Mouse (Mus musculus) layer of hippocampus, postnatal 36 days (tissue): Measurements from ENCODE around the gene Smco2. TPM values are rescaled to one million over a fixed set of nuclear protein-coding genes. Genes with fewer than 3 reads are reported as not detected.
"Not testable (repeated sequence)": the region's sequence is repeated elsewhere in the genome, so short reads cannot be mapped to it uniquely, and the experiment has no call there.

ENCODE experiments used
- DNase-seq, 2 experiments: peaks; one replicate each; pipeline ENCODE4 v3.0.0; 2022
- total RNA-seq, 2 experiments: library from RNA; stranded (reverse); gene quantifications; 2 replicates each; pipeline ENCODE4 v1.2.3; 2021

Smco2 gene
- total RNA-seq, 2 experiments from 2014 or later: not detected

DNA sequence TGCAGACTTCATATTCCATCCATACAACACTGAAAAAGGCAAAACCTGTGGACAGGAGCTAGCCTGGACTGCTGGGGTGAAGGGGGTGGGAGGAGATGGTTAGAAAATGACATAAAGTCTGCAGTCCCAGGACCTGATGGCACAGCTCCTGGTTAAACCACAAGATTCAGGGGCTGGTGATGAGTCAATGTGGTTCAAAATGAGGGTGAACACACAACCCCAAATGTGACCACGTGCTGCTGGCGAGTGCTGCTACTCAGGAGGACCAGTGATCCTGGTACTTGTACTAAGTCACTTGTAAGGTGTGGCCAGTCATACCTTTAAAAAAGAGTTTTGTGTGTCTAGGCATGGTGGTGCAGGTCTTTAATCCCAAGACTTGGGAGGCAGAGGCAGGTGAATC, 13.2 kb downstream of the Smco2 start:
- DNase-seq: no peak

DNA sequence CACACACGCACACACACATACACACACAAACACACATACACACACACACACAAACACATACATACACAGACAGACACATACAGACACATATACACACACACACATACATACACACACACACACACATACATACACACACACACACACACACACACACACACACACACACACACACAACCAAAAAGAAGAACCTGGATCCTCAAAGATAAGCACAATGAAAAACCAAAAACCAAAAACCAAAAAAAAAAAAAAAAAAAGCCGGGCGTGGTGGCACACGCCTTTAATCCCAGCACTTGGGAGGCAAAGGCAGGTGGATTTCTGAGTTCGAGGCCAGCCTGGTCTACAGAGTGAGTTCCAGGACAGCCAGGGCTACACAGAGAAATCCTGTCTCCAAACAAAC, 14.5 kb downstream of the Smco2 start:
- DNase-seq: not testable (repeated sequence)

DNA sequence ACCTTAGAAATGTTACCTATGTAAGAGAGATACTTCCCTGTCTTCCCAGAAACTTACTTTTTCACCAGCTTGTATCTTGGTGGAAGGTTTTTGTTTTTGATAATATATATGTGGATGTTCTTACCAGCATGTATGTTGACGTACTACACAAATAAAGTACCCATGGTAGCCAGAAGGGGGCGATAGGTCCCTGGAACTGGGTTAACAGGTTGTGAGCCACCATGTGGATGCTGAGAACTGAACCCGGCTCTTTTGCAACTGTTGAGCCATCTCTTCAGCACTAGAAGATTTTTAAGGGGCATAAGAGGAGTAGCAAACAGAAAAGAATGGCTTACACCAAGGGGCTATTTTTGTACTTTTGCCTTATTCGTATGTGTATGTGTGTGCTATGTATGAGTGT, 15.8 kb downstream of the Smco2 start:
- DNase-seq: no peak

DNA sequence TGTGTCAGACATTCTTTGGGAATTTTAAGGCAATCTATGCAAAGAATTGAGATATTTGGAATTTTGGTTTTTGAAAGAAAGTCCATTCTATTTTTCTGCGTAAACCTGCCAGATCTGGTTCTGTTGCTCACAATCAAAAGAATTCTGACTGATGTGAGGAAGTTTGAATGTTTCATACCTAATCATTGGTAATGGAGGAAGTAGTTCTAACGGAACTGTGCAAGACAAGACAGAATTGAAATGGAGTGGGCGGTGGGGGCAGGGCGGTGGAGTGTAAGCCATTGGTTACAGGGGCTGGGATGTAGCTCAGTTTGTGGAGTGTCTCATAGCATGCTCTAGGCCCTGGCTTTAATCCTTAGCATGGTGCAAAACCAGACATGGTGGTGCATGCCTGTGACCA, 22.1 kb downstream of the Smco2 start:
- DNase-seq: no peak

DNA sequence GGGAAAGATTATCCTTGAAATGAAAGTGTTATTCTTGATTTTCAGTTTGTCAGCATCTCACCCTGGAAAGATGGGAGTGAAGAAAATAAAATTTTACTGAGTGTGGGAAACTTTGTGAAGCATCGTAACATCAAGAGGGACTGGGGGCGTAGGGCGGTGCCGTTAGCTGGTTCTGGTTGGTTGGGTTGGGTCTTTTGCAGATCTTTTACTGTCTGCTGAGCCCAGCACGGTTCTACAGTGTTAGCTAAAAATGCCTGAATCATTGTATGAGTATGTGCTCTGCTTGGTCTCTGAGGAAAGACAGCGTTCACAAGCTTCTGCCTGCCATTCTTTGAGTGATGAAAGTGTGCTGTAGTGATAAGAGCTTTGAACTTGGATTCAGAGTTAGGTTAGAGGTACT, 24.5 kb downstream of the Smco2 start:
- no peak for DNase-seq

DNA sequence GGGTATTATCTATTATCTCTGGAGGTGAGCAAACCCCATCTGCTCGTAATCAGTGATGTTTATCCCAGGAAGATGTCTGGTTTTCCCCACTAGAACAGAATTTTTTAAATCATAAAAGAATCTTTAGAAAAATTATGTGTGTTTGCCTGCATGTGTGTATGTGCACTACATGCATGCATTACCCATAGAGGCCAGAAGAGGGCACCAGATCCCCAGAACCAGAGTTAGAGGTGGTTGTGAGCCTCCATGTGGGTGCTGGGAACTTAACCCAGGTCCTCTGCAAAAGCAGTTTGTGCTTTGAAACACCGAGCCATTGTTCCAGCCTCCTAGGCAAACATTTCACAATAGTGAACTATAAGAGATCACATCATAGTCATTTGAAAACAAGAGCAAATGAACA, 26.9 kb downstream of the Smco2 start:
- DNase-seq: no peak

DNA sequence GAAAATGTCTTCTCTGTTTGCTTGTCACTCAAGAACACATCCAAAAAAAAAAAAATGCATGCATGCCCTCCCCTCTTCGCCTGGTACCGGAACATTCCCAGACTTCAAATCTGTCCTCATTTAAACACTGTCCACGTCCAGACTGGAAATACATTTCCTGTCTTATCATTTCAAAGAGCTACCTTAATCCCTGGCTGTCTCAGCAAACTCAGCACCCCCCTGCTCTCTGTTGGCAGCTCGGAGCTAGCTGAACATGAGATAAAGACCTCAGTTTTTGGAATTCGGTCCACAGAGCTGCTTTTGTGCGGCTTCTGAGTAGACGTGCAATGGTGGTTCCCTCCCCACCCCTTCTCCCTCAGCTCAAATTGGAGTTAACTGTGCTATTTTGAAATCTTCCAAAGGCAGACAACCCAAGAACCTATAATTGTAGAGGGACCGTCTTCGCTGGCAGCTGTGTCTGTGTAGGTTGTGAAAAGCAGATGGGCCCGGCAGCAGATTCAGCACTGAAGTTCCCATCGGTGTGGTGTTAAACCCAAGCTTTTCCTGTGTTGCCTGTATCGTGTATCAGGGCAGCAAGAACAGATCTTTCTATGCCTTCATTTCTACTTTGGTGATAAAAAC, 27.6 kb downstream of the Smco2 start:
- peak; percentile 16 to 31 for DNase-seq

DNA sequence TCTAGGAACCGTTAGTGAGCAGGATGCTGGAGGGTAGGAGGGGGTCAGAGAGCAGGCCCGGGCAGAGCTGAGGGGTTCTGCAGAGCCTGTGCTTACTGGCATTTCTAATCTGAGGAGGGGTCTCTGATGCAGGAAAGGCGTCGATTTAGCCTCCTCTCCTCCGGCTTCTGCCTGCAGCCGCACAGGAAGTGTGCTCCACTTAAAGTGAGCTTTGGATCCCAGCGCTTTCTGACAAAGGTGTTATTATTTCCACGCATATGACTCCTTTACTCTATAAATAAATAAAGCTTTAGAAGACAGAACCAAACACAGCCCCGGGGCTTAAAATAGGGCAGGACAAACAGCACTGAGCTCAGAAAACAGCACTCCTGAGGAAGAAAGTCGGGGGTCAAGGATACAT, 29.0 kb downstream of the Smco2 start:
- no peak for DNase-seq

DNA sequence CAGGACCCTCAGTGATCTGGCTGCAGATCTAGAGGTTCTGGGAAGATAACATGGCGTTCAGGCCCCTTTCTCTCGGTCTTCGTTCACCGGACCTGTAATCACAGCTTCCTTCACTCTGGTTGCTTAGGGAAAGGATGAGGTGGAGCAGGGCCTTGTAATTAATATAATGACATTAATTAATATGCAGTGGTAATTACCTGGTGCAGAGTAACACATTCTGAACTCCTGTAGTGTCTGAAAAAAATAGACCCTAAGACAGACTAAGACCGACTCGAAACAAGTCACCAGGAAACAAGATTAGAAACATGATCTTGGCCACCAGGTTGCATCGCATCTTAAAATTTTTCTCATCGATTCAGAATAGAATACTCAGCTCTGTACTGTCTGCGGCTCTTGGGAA, 30.0 kb downstream of the Smco2 start:
- no peak for DNase-seq

DNA sequence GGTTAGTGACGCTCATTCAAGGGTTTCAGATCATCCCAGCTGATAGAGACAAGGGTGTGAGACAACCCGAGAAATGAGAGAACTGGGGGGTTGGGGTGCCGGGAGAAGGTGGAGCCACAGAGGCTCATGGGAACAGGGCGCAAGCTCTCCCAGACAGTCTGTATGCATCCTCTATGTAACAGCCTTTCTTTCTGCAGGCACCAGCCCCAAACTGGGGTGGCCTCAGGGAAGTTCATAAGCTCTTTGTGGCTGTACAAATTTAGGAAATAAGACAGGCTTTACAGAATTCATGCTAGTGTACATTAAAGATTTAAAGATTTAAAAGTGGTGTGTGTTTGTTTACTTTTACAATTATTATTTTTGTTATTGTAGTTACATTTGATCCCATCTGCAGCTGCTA, 30.4 kb downstream of the Smco2 start:
- no peak for DNase-seq

DNA sequence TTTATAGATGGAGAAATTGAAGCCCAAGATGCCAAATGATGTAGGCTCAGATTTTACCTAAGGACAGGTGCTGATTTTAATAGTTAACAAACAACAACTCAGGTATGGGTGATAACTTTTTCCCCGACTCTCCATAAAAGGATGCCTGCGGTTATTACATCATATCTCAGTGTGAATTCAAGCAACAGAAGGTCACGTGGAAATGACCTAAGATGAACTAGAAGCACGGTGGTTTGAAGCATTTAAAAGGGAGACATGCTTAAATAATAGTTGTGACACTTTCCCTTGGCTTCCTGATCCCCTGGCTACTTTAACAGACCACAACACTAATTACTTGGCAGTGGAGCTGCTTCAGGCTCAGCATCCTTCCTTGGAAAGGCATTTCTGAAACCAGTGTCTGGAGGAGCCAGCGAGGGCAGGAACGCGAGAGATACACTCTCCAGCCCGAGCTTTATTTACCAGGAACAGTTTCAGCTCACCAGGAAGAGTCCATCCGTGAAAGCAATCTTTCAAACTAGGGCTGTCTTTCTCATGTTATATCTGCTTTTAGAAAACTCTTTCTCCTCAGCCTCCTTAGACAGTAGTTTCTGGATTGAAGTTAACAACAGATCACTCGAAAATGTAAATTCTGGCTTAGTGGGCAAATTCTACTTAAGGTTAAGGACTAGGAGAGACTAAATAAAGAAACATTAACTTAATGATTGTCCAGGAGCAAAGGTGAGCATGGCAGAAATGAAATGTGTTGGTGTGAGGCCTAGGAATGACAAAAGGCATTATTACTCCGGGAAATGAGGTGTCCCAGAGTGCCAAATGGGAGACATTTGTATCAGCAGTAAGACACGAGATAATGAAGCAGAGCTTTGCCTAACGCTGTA, 32.2 kb downstream of the Smco2 start:
- DNase-seq: no peak

DNA sequence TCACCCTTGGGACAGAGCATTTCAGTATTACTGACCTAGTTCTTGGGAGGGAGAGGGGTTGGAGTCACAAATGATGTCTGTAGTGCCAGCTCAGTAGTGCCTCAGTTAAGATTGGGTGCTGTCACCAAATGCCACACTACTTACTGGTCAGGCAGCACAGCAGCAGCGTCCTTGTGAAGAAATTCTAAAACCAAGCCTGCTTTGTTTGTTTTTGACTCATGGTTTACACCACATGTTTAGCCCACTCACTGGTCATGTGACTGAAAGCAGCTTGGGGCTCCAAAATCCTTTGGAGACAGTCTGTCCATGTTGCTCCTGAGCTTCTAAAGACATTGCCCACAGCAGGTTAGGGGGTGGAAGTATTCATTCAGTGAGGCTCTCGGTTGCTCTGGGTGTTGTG, 33.5 kb downstream of the Smco2 start:
- peak; percentile 9 to 14 for DNase-seq

DNA sequence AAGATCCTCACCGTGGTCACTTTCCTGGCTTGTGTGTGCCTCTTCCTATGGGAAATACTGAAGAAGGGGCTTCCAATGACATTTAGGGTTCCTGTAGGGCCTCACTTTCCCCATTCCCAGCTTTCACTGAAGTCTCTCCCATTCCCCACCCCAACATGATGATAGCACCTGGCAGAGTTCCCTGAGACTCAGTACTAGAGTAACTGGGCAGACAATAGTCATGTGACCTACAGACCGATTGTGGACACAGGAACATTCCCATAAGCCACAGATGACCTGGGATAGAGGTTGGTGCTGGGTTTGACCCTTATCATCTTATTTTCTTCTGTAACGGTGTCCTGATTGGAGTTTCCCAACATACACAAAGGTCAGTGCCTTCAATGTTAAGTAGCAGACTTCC, 34.3 kb downstream of the Smco2 start:
- DNase-seq: no peak

DNA sequence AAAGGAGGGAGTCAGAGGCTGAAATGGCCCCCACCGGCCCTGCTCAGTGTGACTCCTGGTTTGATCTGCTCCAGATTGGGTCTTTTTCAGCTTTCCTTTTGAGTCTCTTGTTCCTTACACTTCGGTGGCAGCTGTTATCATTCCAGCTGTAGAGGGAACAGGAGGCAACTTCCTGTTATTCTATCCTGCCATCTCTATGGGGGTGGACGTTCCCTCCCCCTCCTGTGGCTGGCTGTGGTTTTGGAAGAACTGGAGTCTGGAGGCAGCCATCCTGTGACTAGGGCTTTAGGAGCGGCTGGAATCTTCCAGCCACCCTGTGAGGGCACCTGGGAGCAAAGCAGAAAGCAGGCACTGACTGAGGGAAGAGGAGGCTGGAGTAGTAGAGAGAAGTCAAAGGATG, 34.9 kb downstream of the Smco2 start:
- DNase-seq: no peak

DNA sequence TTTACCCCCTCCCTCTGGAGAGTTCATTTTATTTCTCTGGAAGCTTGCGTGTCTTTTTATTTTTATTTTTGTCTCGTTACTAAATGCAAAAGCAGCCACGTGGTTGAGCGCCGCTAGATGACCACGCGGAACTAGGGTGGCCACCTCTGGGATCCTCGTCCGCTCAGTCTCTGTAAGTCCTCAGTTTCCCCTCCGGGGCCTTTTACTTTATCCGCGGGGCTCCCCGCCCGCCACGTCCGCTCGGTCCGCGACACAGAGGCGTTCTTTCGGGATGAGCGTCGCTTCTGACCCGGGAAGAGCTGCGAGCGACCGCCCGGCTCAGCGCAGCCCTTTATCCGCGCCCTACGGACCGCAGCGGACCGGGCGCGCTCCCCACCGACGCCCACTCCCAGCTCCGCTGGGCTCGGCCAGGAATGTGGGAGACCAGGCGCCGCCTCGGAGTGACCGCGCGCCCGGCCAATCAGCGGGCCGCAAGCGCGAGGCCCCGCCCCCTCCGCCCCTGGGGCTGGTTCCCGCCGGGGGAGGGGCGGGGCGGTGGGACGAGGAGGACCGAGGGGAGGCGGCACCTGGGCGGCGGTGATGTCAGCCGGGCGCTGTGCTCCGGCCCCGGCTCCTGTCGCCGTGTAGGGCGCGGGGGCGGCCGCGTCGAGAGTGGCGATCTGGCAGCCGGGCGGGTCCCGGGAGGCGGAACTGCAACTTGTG, 38.2 kb downstream of the Smco2 start, which contains the start of gene Ppfibp1:
Ppfibp1 (plus strand) TSS at position 530 of the 702 bp plus-strand sequence.
- peak; percentile 94 for DNase-seq

DNA sequence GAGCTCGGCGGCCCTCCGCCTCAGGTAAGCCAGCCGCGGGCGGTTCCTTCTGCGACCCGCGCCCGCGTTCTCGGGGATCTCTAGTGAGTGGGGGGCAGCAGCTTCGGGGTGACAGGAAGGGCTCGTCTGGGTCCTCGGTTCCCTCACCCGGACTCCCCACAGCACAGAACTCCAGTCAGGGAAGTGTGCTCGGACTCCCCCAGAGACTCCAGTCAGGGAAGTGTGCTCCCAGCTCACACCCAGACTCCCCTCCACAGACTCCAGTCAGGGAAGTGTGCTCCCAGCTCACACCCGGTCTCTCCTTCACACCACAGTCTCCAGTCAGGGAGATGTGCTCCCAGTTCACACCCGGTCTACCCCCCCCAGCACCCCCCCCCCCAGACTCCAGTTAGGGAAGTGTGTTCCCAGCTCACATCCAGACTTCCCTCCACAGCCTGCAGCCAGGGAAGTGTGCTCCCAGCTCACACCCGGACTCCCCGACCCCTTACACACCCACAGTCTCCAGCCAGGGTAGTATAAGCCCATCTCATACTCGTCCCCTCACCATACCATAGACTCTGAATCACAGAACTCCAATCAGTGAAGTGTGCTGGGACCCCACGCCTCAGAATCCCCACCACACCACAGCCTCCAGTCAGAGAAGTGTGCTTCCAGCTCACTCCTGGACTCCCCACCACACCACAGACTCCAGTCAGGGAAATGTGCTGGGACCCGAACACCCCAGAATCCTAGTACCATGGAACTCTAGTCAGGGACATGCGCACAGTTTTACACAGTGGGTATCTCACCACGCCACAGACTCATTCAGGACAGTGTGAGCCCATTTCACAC, 39.0 kb downstream of the Smco2 start:
- DNase-seq: no peak

DNA sequence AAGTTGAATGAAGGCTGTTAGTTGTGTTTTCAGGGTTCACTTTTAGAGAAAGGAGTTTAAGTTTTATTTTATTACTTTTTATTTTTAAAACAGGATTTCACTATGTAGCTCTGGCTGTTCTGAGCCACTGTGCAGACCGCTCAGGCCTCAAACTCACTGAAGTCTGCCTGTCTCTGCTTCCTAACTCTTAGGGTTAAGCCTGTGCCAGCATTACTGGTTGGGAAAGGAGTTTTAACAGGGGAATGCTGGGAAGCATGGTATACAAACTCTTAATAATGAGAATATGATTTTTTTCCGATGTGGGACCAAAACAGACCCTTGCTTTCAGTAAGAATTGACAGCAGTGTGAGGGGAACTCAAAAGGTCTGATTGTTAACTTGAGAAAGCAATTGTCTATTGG, 40.3 kb downstream of the Smco2 start:
- DNase-seq: no peak

DNA sequence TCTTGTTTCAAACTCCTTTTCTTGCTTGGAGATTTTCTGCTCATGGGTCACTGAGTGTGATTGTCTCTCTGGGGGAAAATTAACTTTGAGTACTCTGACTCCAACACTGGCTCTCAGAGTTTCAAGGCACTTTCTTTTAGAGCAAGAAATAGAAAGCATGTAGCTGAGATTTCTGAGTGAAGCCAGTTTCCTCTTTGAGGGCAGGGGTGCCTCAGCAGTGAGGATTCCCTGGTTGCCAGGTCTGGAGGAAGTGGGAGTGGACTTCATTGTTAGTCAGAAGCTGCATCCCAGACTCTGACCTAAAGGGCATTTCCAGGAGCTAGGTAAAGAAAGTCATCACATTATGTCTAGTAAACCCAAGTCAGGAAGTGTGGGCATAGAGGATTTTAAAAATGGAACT, 40.7 kb downstream of the Smco2 start:
- no peak for DNase-seq

DNA sequence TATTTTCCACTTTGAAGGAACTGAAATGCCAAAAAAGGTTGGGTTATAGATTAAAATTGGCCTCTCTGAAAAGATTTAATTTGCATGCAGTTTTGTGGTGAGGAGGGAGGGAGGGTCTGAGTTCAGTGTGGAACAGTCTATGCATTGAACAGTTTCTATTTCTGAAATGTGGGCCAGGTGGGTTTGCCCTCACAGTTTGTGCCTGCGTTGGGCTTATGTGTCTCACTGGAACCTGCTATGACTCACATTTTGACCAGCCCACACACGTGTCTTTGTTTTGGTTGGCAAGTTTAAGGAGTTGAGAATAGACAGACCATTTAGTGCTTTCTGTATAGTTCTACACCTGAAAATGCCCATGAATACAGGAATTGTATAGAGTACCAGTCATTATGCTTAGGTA, 44.0 kb downstream of the Smco2 start:
- no peak for DNase-seq

DNA sequence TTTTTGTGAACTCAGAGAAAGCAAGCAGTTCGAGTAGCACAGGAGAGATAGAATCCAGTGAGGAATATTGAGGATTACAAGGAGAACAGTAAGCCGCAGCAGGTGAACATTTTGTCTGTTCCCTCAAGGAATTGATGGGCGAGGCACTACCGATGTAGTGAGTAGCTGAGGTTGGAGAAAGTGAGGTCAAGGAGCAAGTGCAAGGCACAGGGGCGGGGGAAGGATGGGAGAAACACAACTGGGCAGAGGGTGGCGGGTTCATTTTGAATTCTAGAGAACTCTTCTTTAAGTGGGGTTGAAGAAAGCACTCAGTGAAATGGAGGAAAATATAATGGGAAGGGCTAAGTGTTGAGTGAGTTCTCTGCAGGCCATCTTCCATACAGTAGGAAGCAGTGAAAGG, 48.8 kb downstream of the Smco2 start:
- DNase-seq: no peak

DNA sequence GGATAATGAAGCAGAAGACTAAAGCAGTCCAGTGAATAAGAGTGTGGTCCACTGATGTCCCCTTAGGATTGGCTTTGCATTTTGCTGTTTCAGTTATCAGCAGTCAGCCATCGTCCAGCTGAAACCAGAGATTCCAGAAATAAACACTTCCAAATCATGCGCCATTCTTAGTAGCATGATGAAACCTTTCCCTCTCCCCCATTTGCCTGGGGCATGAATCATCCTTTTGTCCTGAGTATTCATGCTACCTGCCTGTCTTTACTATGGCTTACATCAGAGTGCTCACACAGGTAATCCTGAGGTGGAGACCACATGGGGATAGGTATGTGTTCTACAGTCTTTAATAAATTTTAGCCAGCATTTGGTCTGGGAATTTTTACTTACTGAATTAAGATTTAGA, 49.7 kb downstream of the Smco2 start:
- no peak for DNase-seq

DNA sequence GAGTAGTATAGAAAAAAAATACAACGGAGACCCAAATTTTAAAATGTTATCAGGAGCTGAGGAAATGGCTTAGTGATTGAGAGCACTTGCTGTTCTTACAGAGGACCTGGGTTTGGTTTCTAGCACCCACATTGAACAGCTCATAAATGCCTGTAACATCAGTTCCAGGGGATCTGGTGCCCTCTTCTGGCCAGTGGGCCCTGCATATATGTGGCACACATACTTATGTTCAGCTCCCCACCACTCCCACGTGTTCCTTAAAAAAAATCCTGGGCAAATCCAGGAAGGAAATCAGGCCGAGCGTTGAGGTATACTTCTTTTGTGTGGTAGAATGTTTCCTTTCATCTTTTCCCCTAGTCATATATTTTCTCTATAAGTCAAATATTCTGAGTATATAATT, 52.0 kb downstream of the Smco2 start:
- no peak for DNase-seq

DNA sequence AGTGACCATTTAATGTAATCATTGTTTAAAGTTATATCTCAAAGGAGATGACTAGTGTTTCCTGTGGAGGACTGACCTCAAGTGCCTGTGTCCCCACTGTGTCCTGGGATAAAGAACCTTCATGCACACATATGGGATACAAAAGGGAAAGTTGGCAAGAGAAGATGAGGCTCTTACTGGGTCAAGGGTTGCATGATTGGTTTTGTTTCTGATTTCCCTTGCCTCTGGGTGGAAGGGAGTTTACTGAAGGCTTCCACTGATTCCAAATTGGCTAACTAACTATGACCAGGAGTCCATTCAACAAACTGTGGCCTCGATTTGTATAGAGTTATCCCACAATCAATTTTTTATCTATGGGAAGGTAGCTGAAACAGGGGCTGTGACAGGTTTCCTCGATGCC, 53.7 kb downstream of the Smco2 start:
- DNase-seq: no peak
